Mouse (Mus musculus): ENCODE data around the gene Sdf2. TPM values are rescaled to one million over a fixed set of nuclear protein-coding genes. Genes with fewer than 3 reads are reported as not detected.

The Sdf2 gene
- polyA plus RNA-seq, 1 experiment from 2014 or later = 81.1 TPM

Other genes with a start within 250 kb of the Sdf2 start
- gene Dhrs13, start 213.5 kb upstream of the Sdf2 start, polyA plus RNA-seq (2015; fragmentation: Nextera tagmentation; extraction: Ambion mirVana) = 31.6 and 32.4 TPM in 2 replicates
- 66.9 and 68.4 TPM in 2 replicates for gene Flot2, start 207.8 kb upstream of the Sdf2 start, polyA plus RNA-seq (2015; fragmentation: Nextera tagmentation; extraction: Ambion mirVana)
- 32.7 and 33.8 TPM in 2 replicates for gene Eral1, start 165.4 kb upstream of the Sdf2 start, polyA plus RNA-seq (2015; fragmentation: Nextera tagmentation; extraction: Ambion mirVana)
- 29.3 and 30.7 TPM in 2 replicates for gene Fam222b, start 151.1 kb upstream of the Sdf2 start, polyA plus RNA-seq (2015; fragmentation: Nextera tagmentation; extraction: Ambion mirVana)
- gene Traf4, start 80.2 kb upstream of the Sdf2 start, polyA plus RNA-seq (2015; fragmentation: Nextera tagmentation; extraction: Ambion mirVana) = 120 and 139 TPM in 2 replicates
- 4.7 and 5.2 TPM in 2 replicates for gene Nek8, start 69.1 kb upstream of the Sdf2 start, polyA plus RNA-seq (2015; fragmentation: Nextera tagmentation; extraction: Ambion mirVana)
- gene Tlcd1, start 69.0 kb upstream of the Sdf2 start, polyA plus RNA-seq (2015; fragmentation: Nextera tagmentation; extraction: Ambion mirVana) = 5.0 and 5.9 TPM in 2 replicates
- gene Rpl23a, start 62.2 kb upstream of the Sdf2 start, polyA plus RNA-seq (2015; fragmentation: Nextera tagmentation; extraction: Ambion mirVana) = 934 and 937 TPM in 2 replicates
- 42.0 and 43.4 TPM in 2 replicates for gene Rab34, start 57.3 kb upstream of the Sdf2 start, polyA plus RNA-seq (2015; fragmentation: Nextera tagmentation; extraction: Ambion mirVana)
- 0.84 and 2.2 TPM in 2 replicates for gene Proca1, start 52.4 kb upstream of the Sdf2 start, polyA plus RNA-seq (2015; fragmentation: Nextera tagmentation; extraction: Ambion mirVana)
- 30.3 and 30.8 TPM in 2 replicates for gene Supt6, start 241 bp downstream of the Sdf2 start, polyA plus RNA-seq (2015; fragmentation: Nextera tagmentation; extraction: Ambion mirVana)
- 60.6 and 62.3 TPM in 2 replicates for gene 2610507B11Rik, start 16.0 kb downstream of the Sdf2 start, polyA plus RNA-seq (2015; fragmentation: Nextera tagmentation; extraction: Ambion mirVana)
- 0.28 and 0.87 TPM in 2 replicates for gene BC030499, start 45.1 kb downstream of the Sdf2 start, polyA plus RNA-seq (2015; fragmentation: Nextera tagmentation; extraction: Ambion mirVana)
- 17.3 and 20.7 TPM in 2 replicates for gene Spag5, start 55.8 kb downstream of the Sdf2 start, polyA plus RNA-seq (2015; fragmentation: Nextera tagmentation; extraction: Ambion mirVana)
- 26.3 and 28.3 TPM in 2 replicates for gene Aldoc, start 77.2 kb downstream of the Sdf2 start, polyA plus RNA-seq (2015; fragmentation: Nextera tagmentation; extraction: Ambion mirVana)
- 60.9 and 66.6 TPM in 2 replicates for gene Pigs, start 82.7 kb downstream of the Sdf2 start, polyA plus RNA-seq (2015; fragmentation: Nextera tagmentation; extraction: Ambion mirVana)
- gene Unc119, start 97.7 kb downstream of the Sdf2 start, polyA plus RNA-seq (2015; fragmentation: Nextera tagmentation; extraction: Ambion mirVana) = 69.1 and 75.4 TPM in 2 replicates
- gene Foxn1, start 140.8 kb downstream of the Sdf2 start, polyA plus RNA-seq (2015; fragmentation: Nextera tagmentation; extraction: Ambion mirVana) = not detected in 2 replicates
- gene Slc13a2, start 176.5 kb downstream of the Sdf2 start, polyA plus RNA-seq (2015; fragmentation: Nextera tagmentation; extraction: Ambion mirVana) = not detected in 2 replicates
- 20.4 and 20.8 TPM in 2 replicates for gene Slc46a1, start 220.0 kb downstream of the Sdf2 start, polyA plus RNA-seq (2015; fragmentation: Nextera tagmentation; extraction: Ambion mirVana)

Data from midbrain, embryonic 13.5 days (tissue).